Mouse (Mus musculus) hindbrain, embryonic 14.5 days (tissue): Measurements from ENCODE around the gene Hist2h3b. TPM values are rescaled to one million over a fixed set of nuclear protein-coding genes. Genes with fewer than 3 reads are reported as not detected.
A peak's percentile ranks its signal among the peaks of the same experiment; 100 is the strongest.

ENCODE experiments used
- ATAC-seq: fragments of 200-750 bp; cut with Nextera tagmentation; 2 replicates; pipeline ENCODE4 v1.8.0; 2017; ENCODE audit warnings: moderate number of reproducible peaks, mild to moderate bottlenecking, moderate TSS enrichment, moderate library complexity; ENCODE audit not compliant: low FRiP score
- DNase-seq: peaks from one replicate; pipeline ENCODE4 v3.0.0-alpha.2; 2015; ENCODE audit warnings: low spot score
- H3K27ac ChIP-seq: fragments of 300-500 bp; sonication (generic); 2 replicates; pipeline ENCODE4 v1.5.1; 2014; ENCODE audit warnings: mild to moderate bottlenecking, moderate library complexity
- H3K27me3 ChIP-seq: fragments of 300-500 bp; sonication (generic); 2 replicates; pipeline ENCODE4 v1.6.1; 2014; ENCODE audit warnings: mild to moderate bottlenecking, low read length, mixed read lengths; ENCODE audit not compliant: control insufficient read depth, insufficient read depth
- H3K36me3 ChIP-seq: fragments of 300-500 bp; sonication (generic); replicated peaks from 2 replicates; pipeline ENCODE4 v1.6.1; 2014; ENCODE audit not compliant: control insufficient read depth, insufficient read depth
- H3K4me1 ChIP-seq: fragments of 300-500 bp; sonication (generic); replicated peaks from 2 replicates; pipeline ENCODE4 v1.6.1; 2014; ENCODE audit warnings: antibody characterized with exemption, low read length, mixed read lengths; ENCODE audit not compliant: control insufficient read depth, insufficient read depth
- H3K4me2 ChIP-seq: fragments of 300-500 bp; sonication (generic); replicated peaks from 2 replicates; pipeline ENCODE4 v1.6.1; 2014; ENCODE audit warnings: mild to moderate bottlenecking, moderate library complexity
- H3K4me3 ChIP-seq: fragments of 300-500 bp; sonication (generic); replicated peaks from 2 replicates; pipeline ENCODE4 v1.5.1; 2014; ENCODE audit warnings: mild to moderate bottlenecking, low read length
- H3K9ac ChIP-seq: fragments of 300-500 bp; sonication (generic); 2 replicates; pipeline ENCODE4 v1.6.1; 2014
- H3K9me3 ChIP-seq: fragments of 300-500 bp; sonication (generic); 2 replicates; pipeline ENCODE4 v1.6.1; 2016; ENCODE audit warnings: low read length; ENCODE audit not compliant: control insufficient read depth
- WGBS: fragments of 180-500 bp; shearing (Covaris S2); extraction: QIAGEN DNeasy Blood & Tissue Kit; methylation state at CpG from one replicate; pipeline ENCODE4 v1.1.7; 2014; 5-methylcytosine and 5-hydroxymethylcytosine counted together
- polyA plus RNA-seq: library from polyadenylated mRNA; unstranded; fragments of >200 nt; fragmentation: Nextera tagmentation; extraction: Ambion mirVana; gene quantifications from 2 replicates; pipeline ENCODE4 v1.2.1, GENCODE M21; 2014

Hist2h3b gene
- polyA plus RNA-seq, 1 experiment from 2014 or later, result 12.3 TPM

GRCm38 (mm10) chr3:96226695-96227648 lies 41.5 kb upstream of the Hist2h3b start:
- ATAC-seq, result no peak
- no peak for DNase-seq
- H3K36me3 ChIP-seq, result no peaks in the 10 kb centered on the region
- H3K27me3 ChIP-seq, result no peaks in the 10 kb centered on the region
- H3K4me1 ChIP-seq, result peaks cover 11% of the 10 kb centered on the region
- no peak overlapping the region for H3K27ac ChIP-seq
- no peak overlapping the region for H3K4me2 ChIP-seq
- H3K4me3 ChIP-seq, result no peak overlapping the region
- H3K9ac ChIP-seq, result no peak overlapping the region
- WGBS, result 76% methylated on average over 8 of the region's 8 CpGs
- H3K9me3 ChIP-seq, result no peaks in the 10 kb centered on the region

- Histone ChIP-seq H3K27me3 (no peaks in the 10 kb centered on the region), H3K36me3 (no peaks in the 10 kb centered on the region), H3K9me3 (no peaks in the 10 kb centered on the region), H3K4me1 (no peaks in the 10 kb centered on the region), H3K9ac (no peak overlapping the region), H3K27ac (no peak overlapping the region), H3K4me2 (no peak overlapping the region), H3K4me3 (no peak overlapping the region)
- DNase-seq (no peak), ATAC-seq (no peak)
- 78% methylated on average over 2 of the region's 2 CpGs for WGBS
These were observed 39.6 kb upstream of the Hist2h3b start for GRCm38 (mm10) chr3:96228828-96229227.

- Histone ChIP-seq H3K27me3 (no peaks in the 10 kb centered on the region), H3K9me3 (no peaks in the 10 kb centered on the region), H3K4me1 (no peaks in the 10 kb centered on the region), H3K9ac (no peak overlapping the region), H3K4me2 (no peak overlapping the region), H3K36me3 (no peaks in the 10 kb centered on the region), H3K27ac (no peak overlapping the region), H3K4me3 (no peak overlapping the region)
- WGBS, result 80% methylated on average over 2 of the region's 2 CpGs
- DNase-seq (no peak), ATAC-seq (no peak)
These were observed 38.0 kb upstream of the Hist2h3b start for GRCm38 (mm10) chr3:96230404-96230803.

GRCm38 (mm10) chr3:96230910-96231757 lies 37.3 kb upstream of the Hist2h3b start:
- no peaks in the 10 kb centered on the region for H3K9me3 ChIP-seq
- no peak overlapping the region for H3K4me3 ChIP-seq
- no peaks in the 10 kb centered on the region for H3K4me1 ChIP-seq
- no peak for ATAC-seq
- no peak overlapping the region for H3K27ac ChIP-seq
- H3K36me3 ChIP-seq, result no peaks in the 10 kb centered on the region
- no peak overlapping the region for H3K4me2 ChIP-seq
- 81% methylated on average over 4 of the region's 4 CpGs for WGBS
- no peak overlapping the region for H3K9ac ChIP-seq
- no peak for DNase-seq
- H3K27me3 ChIP-seq, result no peaks in the 10 kb centered on the region

GRCm38 (mm10) chr3:96231758-96232120 lies 36.7 kb upstream of the Hist2h3b start:
- Histone ChIP-seq H3K9me3 (no peaks in the 10 kb centered on the region), H3K4me3 (no peak overlapping the region), H3K27me3 (no peaks in the 10 kb centered on the region), H3K4me2 (no peak overlapping the region), H3K4me1 (no peaks in the 10 kb centered on the region), H3K9ac (no peak overlapping the region), H3K36me3 (no peaks in the 10 kb centered on the region), H3K27ac (no peak overlapping the region)
- WGBS, result 65% methylated on average over 2 of the region's 2 CpGs
- no peak for ATAC-seq
- no peak for DNase-seq

- no peak for ATAC-seq
- WGBS, result 94% methylated on average over 2 of the region's 2 CpGs
These were observed 33.5 kb upstream of the Hist2h3b start for GRCm38 (mm10) chr3:96234914-96235313.

GRCm38 (mm10) chr3:96235836-96236235 lies 32.6 kb upstream of the Hist2h3b start:
- H3K27ac ChIP-seq, result no peak overlapping the region
- peaks cover 11% of the 10 kb centered on the region for H3K4me1 ChIP-seq
- WGBS, result 78% methylated on average over 3 of the region's 3 CpGs
- no peaks in the 10 kb centered on the region for H3K36me3 ChIP-seq
- H3K9ac ChIP-seq, result no peak overlapping the region
- no peaks in the 10 kb centered on the region for H3K27me3 ChIP-seq
- DNase-seq (no peak), ATAC-seq (no peak)
- no peaks in the 10 kb centered on the region for H3K9me3 ChIP-seq
- H3K4me2 ChIP-seq, result no peak overlapping the region
- H3K4me3 ChIP-seq, result no peak overlapping the region

More at GRCm38 (mm10) chr3:96234914-96235313, 33.5 kb upstream of the Hist2h3b start:
- H3K36me3 ChIP-seq, result no peaks in the 10 kb centered on the region
- no peak overlapping the region for H3K4me3 ChIP-seq
- no peak for DNase-seq
- no peaks in the 10 kb centered on the region for H3K27me3 ChIP-seq
- no peak overlapping the region for H3K27ac ChIP-seq
- H3K9me3 ChIP-seq, result no peaks in the 10 kb centered on the region
- no peak overlapping the region for H3K9ac ChIP-seq
- peaks cover 8% of the 10 kb centered on the region for H3K4me1 ChIP-seq
- H3K4me2 ChIP-seq, result no peak overlapping the region

- no peaks in the 10 kb centered on the region for H3K27me3 ChIP-seq
- H3K36me3 ChIP-seq, result no peaks in the 10 kb centered on the region
- no peak overlapping the region for H3K4me3 ChIP-seq
- H3K27ac ChIP-seq, result no peak overlapping the region
- peaks cover 12% of the 10 kb centered on the region for H3K4me1 ChIP-seq
- peak overlapping the region; percentile 48 for H3K4me2 ChIP-seq
- 85% methylated on average over 4 of the region's 4 CpGs for WGBS
- H3K9me3 ChIP-seq, result no peaks in the 10 kb centered on the region
- no peak for DNase-seq
- no peak overlapping the region for H3K9ac ChIP-seq
- no peak for ATAC-seq
These were observed 31.6 kb upstream of the Hist2h3b start for GRCm38 (mm10) chr3:96236834-96237334.

GRCm38 (mm10) chr3:96237335-96237903 lies 31.0 kb upstream of the Hist2h3b start:
- ATAC-seq, result no peak
- no peak overlapping the region for H3K27ac ChIP-seq
- peak overlapping the region; percentile 27 for H3K4me3 ChIP-seq
- H3K36me3 ChIP-seq, result no peaks in the 10 kb centered on the region
- H3K27me3 ChIP-seq, result no peaks in the 10 kb centered on the region
- H3K4me2 ChIP-seq, result peak overlapping the region; percentile 48
- 31% methylated on average over 7 of the region's 7 CpGs for WGBS
- H3K9ac ChIP-seq, result peak overlapping the region; percentile 49; the same call in 1 of the 2 replicates
- no peaks in the 10 kb centered on the region for H3K9me3 ChIP-seq
- no peak for DNase-seq
- H3K4me1 ChIP-seq, result peaks cover 12% of the 10 kb centered on the region
